Mouse (Mus musculus) liver, embryonic 14.5 days (tissue): ENCODE results near the gene Procr. TPM values are rescaled to one million over a fixed set of nuclear protein-coding genes. Genes with fewer than 3 reads are reported as not detected.

Experiments used
- ATAC-seq: fragments of 200-750 bp; cut with Nextera tagmentation; 2 replicates; pipeline ENCODE4 v1.8.0; 2017; ENCODE audit warnings: moderate number of reproducible peaks, mild to moderate bottlenecking, moderate library complexity; ENCODE audit not compliant: insufficient read depth
- DNase-seq, 3 experiments: peaks; one replicate each; pipeline ENCODE4 v3.0.0-alpha.2; 2012 to 2013; ENCODE audit warnings: low read depth in 3 of 3, low spot score in 3 of 3
- H3K27ac ChIP-seq: fragments of 300-500 bp; sonication (generic); 2 replicates; pipeline ENCODE4 v1.5.1; 2014; ENCODE audit warnings: moderate library complexity, mild to moderate bottlenecking, control low read depth, inconsistent platforms
- H3K27me3 ChIP-seq: fragments of 300-500 bp; sonication (generic); 2 replicates; pipeline ENCODE4 v1.6.1; 2014; ENCODE audit warnings: mild to moderate bottlenecking, low read length, moderate library complexity; ENCODE audit not compliant: control insufficient read depth, insufficient read depth
- H3K36me3 ChIP-seq: fragments of 300-500 bp; sonication (generic); replicated peaks from 2 replicates; pipeline ENCODE4 v1.6.1; 2014; ENCODE audit warnings: low read depth; ENCODE audit not compliant: control insufficient read depth, insufficient read depth
- H3K4me1 ChIP-seq, 2 experiments: fragments of 200-500 bp in 1 of 2; fragments of 300-500 bp in 1 of 2; sonication (generic) in 1 of 2; replicated peaks; 2 replicates each; pipeline ENCODE4 v1.6.1; 2012 to 2014; ENCODE audit warnings: antibody characterized with exemption in 1 of 2, inconsistent platforms in 1 of 2, low read length in 1 of 2; ENCODE audit not compliant: control insufficient read depth in 2 of 2, insufficient read depth in 2 of 2
- H3K4me2 ChIP-seq: fragments of 300-500 bp; sonication (generic); 2 replicates; pipeline ENCODE4 v1.6.1; 2014; ENCODE audit warnings: low read depth, mild to moderate bottlenecking, control low read depth, moderate library complexity
- H3K4me3 ChIP-seq, 2 experiments: fragments of 200-500 bp in 1 of 2; fragments of 300-500 bp in 1 of 2; sonication (generic) in 1 of 2; 2 replicates each; pipeline ENCODE4 v1.5.1; 2012 to 2014; ENCODE audit warnings: low read depth in 2 of 2, low read length in 2 of 2, mild to moderate bottlenecking in 2 of 2, control low read depth in 1 of 2, inconsistent platforms in 1 of 2, moderate library complexity in 1 of 2; ENCODE audit not compliant: insufficient read depth in 1 of 2
- H3K9ac ChIP-seq: fragments of 300-500 bp; sonication (generic); replicated peaks from 2 replicates; pipeline ENCODE4 v1.6.1; 2014; ENCODE audit warnings: mild to moderate bottlenecking, control low read depth, moderate library complexity
- H3K9me3 ChIP-seq: fragments of 300-500 bp; sonication (generic); 2 replicates; pipeline ENCODE4 v1.6.1; 2016; ENCODE audit warnings: low read length, mixed read lengths; ENCODE audit not compliant: control insufficient read depth
- CTCF ChIP-seq: IDR thresholded peaks from 2 replicates; pipeline ENCODE4 v1.5.1; 2016; ENCODE audit warnings: antibody characterized with exemption, low read depth, control low read depth
- EP300 ChIP-seq: IDR thresholded peaks from 2 replicates; pipeline ENCODE4 v1.6.1; 2016; ENCODE audit warnings: antibody characterized with exemption, low read depth
- WGBS: fragments of 180-500 bp; shearing (Covaris S2); extraction: QIAGEN DNeasy Blood & Tissue Kit; methylation state at CpG from one replicate; pipeline ENCODE4 v1.1.7; 2014; ENCODE audit not compliant: insufficient replicate concordance; 5-methylcytosine and 5-hydroxymethylcytosine counted together
- polyA plus RNA-seq, 2 experiments: library from polyadenylated mRNA; depleted of rRNA in 1 of 2; stranded (reverse) in 1 of 2; unstranded in 1 of 2; fragments of >200 nt; fragmentation: Nextera tagmentation in 1 of 2; extraction: Ambion mirVana in 1 of 2; gene quantifications; 2 replicates each; pipeline versions ENCODE4 v1.2.1 to v1.2.3; 2012 to 2014

Gene Procr
- polyA plus RNA-seq, 2 experiments, result 0.74 to 0.93 TPM

GRCm38 (mm10) chr2:155776824-155777687 is 26.1 kb downstream of the Procr start:
- Histone ChIP-seq H3K27ac (no peak overlapping the region), H3K27me3 (peaks cover 53% of the 10 kb centered on the region), H3K4me2 (no peak overlapping the region), H3K9me3 (no peaks in the 10 kb centered on the region), H3K4me3 (no peak overlapping the region), H3K9ac (no peak overlapping the region), H3K4me1 (no peaks in the 10 kb centered on the region), H3K36me3 (no peaks in the 10 kb centered on the region)
- ATAC-seq (no peak), DNase-seq (no peak)
- TF ChIP-seq CTCF (no peak), EP300 (no peak)
- WGBS, result 46% methylated on average over 10 of the region's 10 CpGs

GRCm38 (mm10) chr2:155777688-155777985 is 26.7 kb downstream of the Procr start:
- no peaks in the 10 kb centered on the region for H3K4me1 ChIP-seq
- WGBS, result 65% methylated on average over 4 of the region's 4 CpGs
- no peaks in the 10 kb centered on the region for H3K9me3 ChIP-seq
- H3K27me3 ChIP-seq, result peaks cover 48% of the 10 kb centered on the region
- no peaks in the 10 kb centered on the region for H3K36me3 ChIP-seq
- no peak for TF ChIP-seq CTCF
- TF ChIP-seq EP300, result no peak
- no peak overlapping the region for H3K9ac ChIP-seq
- DNase-seq (no peak), ATAC-seq (no peak)
- no peak overlapping the region for H3K4me2 ChIP-seq
- no peak overlapping the region for H3K27ac ChIP-seq
- no peak overlapping the region for H3K4me3 ChIP-seq

GRCm38 (mm10) chr2:155778004-155778403 is 27.1 kb downstream of the Procr start:
- DNase-seq (no peak), ATAC-seq (no peak)
- Histone ChIP-seq H3K27me3 (peaks cover 45% of the 10 kb centered on the region), H3K36me3 (no peaks in the 10 kb centered on the region), H3K4me1 (no peaks in the 10 kb centered on the region), H3K9ac (no peak overlapping the region), H3K27ac (no peak overlapping the region), H3K9me3 (no peaks in the 10 kb centered on the region), H3K4me3 (no peak overlapping the region), H3K4me2 (no peak overlapping the region)
- TF ChIP-seq EP300 (no peak), CTCF (no peak)
- 55% methylated on average over 6 of the region's 6 CpGs for WGBS

GRCm38 (mm10) chr2:155779066-155779465 is 28.1 kb downstream of the Procr start:
- ATAC-seq (no peak), DNase-seq (no peak)
- WGBS, result 34% methylated on average over 7 of the region's 7 CpGs
- H3K27me3 ChIP-seq, result peaks cover 35% of the 10 kb centered on the region
- no peak overlapping the region for H3K27ac ChIP-seq
- H3K4me3 ChIP-seq, result no peak overlapping the region
- no peaks in the 10 kb centered on the region for H3K36me3 ChIP-seq
- TF ChIP-seq EP300 (no peak), CTCF (no peak)
- no peak overlapping the region for H3K9ac ChIP-seq
- no peaks in the 10 kb centered on the region for H3K9me3 ChIP-seq
- H3K4me1 ChIP-seq, result no peaks in the 10 kb centered on the region
- no peak overlapping the region for H3K4me2 ChIP-seq

GRCm38 (mm10) chr2:155779506-155779905 is 28.6 kb downstream of the Procr start:
- no peak overlapping the region for H3K9ac ChIP-seq
- no peak for DNase-seq
- WGBS, result 67% methylated on average over 3 of the region's 3 CpGs
- no peak overlapping the region for H3K4me3 ChIP-seq
- H3K4me1 ChIP-seq, result no peaks in the 10 kb centered on the region
- ATAC-seq, result no peak
- no peaks in the 10 kb centered on the region for H3K36me3 ChIP-seq
- no peak overlapping the region for H3K4me2 ChIP-seq
- H3K9me3 ChIP-seq, result no peaks in the 10 kb centered on the region
- TF ChIP-seq CTCF (no peak), EP300 (no peak)
- no peak overlapping the region for H3K27ac ChIP-seq
- H3K27me3 ChIP-seq, result peaks cover 30% of the 10 kb centered on the region
